Mouse (Mus musculus) gonadal fat pad, adult 2 months (tissue): ENCODE measurements around the gene Gjb5. TPM values are rescaled to one million over a fixed set of nuclear protein-coding genes. Genes with fewer than 3 reads are reported as not detected.

ENCODE experiments used
- DNase-seq: peaks from one replicate; pipeline ENCODE4 v3.0.0-alpha.2; 2012; ENCODE audit warnings: low read depth
- polyA plus RNA-seq: library from polyadenylated mRNA; depleted of rRNA; stranded (reverse); fragments of >200 nt; gene quantifications from 2 replicates; pipeline ENCODE4 v1.2.3, GENCODE M21; 2012; rRNA removed

Gene Gjb5
- polyA plus RNA-seq, 1 experiment, result 4.6 TPM

- DNase-seq, result no peak
Measured at GRCm38 (mm10) chr4:127311561-127311960, 46.4 kb downstream of the Gjb5 start.

- no peak for DNase-seq
Measured at GRCm38 (mm10) chr4:127306915-127307314, 51.1 kb downstream of the Gjb5 start.

Other genes starting within 250 kb of the Gjb5 start
- 26.4 and 29.1 TPM in 2 replicates for gene Tmem35b, start 234.5 kb downstream of the Gjb5 start, polyA plus RNA-seq
- 0.05 and 0.09 TPM in 2 replicates for gene Dlgap3, start 189.0 kb downstream of the Gjb5 start, polyA plus RNA-seq
- 28.5 and 30.3 TPM in 2 replicates for gene Smim12, start 114.4 kb downstream of the Gjb5 start, polyA plus RNA-seq
- 35.8 and 37.9 TPM in 2 replicates for gene Gja4, start 44.1 kb downstream of the Gjb5 start, polyA plus RNA-seq
- gene Gjb3, start 27.3 kb downstream of the Gjb5 start, polyA plus RNA-seq, result 58.2 and 90.8 TPM in 2 replicates
- gene Gjb4, start 4.1 kb downstream of the Gjb5 start, polyA plus RNA-seq, result 9.9 and 20.1 TPM in 2 replicates